Mouse (Mus musculus) neutrophil, adult 5-6 weeks (primary cell): ENCODE measurements around the gene Dnlz. TPM values are rescaled to one million over a fixed set of nuclear protein-coding genes. Genes with fewer than 3 reads are reported as not detected.
A peak's percentile ranks its signal among the peaks of the same experiment; 100 is the strongest.

ENCODE experiments used
- ATAC-seq: fragments of 151-379, 151-347 bp; 2 replicates; pipeline ENCODE4 v1.8.0; 2017; ENCODE audit warnings: mild to moderate bottlenecking, moderate TSS enrichment; ENCODE audit not compliant: insufficient number of reproducible peaks, poor library complexity, low FRiP score, severe bottlenecking; ENCODE audit errors: extremely low read depth
- total RNA-seq: library from RNA; stranded (forward); fragments of 200-1000 nt; gene quantifications from 2 replicates; pipeline ENCODE4 v1.2.3, GENCODE M21; 2017

The Dnlz gene
- total RNA-seq, 1 experiment from 2014 or later = 6.2 TPM

- no peak for ATAC-seq
Measured at GRCm38 (mm10) chr2:26306702-26307101, 45.2 kb downstream of the Dnlz start.

- ATAC-seq = no peak
Measured at GRCm38 (mm10) chr2:26305555-26305954, 46.4 kb downstream of the Dnlz start.

- no peak for ATAC-seq
Measured at GRCm38 (mm10) chr2:26304711-26305110, 47.2 kb downstream of the Dnlz start.

- ATAC-seq = no peak
Measured at GRCm38 (mm10) chr2:26302005-26302503, 49.9 kb downstream of the Dnlz start.

DNA sequence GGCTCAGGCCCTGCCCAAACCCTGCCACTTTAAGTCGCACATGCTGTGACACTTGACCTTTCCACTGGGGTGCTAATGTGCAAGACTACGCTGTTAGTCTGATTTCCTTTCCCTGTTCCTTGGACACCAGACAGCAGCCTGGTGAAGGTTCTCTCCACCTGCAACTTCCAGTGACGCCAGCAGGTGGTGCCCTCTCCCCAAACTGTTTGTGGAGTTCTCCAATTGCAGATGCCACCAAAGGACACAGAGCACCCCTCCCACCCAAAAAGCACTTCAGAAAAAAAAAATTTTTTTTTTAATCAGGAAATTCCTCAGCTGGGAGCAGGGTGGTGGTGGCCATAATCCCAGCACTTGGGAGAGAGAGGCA is 51.1 kb downstream of the Dnlz start:
- peak; percentile 57 for ATAC-seq

DNA sequence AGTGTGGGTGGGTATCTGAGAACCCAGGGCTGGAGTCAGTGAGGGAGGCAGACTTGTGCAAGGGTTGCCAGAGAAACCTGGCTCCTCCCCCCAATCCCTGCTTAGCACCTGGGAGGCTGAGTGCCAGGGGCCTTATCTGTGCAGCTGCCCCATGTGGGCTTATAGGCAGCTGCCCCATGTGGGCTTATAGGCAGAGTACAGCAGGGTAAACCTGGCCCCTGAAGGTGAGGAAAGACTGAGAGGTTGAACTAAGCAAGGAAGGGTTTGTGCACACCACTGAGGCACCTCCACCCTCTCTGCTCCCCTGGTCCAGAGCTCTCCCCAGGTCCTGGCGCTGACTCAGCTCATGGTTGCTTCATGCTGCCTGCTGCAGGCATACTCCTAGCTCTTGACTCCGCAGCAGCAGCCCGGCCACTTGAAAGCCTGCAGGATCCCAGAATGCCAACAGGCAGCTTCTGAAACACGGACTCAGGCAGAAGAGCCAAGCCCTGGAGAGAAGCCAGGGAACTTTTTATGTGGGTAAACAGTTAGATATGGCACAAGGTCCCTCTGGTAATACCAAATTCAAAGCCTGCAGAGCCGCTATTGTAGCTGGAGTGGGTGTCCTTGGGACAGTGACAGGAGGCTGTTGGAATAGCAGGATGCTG is 51.6 kb downstream of the Dnlz start:
- ATAC-seq = no peak

- ATAC-seq = no peak
Measured at GRCm38 (mm10) chr2:26299336-26299735, 52.6 kb downstream of the Dnlz start.

DNA sequence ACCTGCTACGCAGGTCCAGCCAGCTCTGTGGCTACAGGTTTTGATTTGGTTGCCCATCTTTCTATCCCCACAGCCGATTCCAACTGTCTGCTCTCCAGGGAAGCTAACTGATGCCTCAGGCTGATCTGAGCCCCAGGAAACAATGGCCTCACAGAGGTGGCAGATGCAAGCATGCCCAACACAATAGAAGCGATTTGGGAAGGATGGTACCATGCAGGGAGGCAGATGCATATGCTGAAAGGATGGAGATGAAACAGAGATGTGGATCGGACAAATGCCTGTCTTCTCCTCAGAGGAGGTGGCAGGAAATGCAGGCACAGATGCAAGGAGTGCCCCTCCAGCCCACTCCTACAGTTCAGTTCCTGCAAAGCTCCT is 53.1 kb downstream of the Dnlz start:
- ATAC-seq = no peak

- ATAC-seq = no peak
Measured at GRCm38 (mm10) chr2:26298208-26298855, 53.6 kb downstream of the Dnlz start.

Other genes with a start within 250 kb of the Dnlz start
- gene Nacc2, start 228.9 kb downstream of the Dnlz start, total RNA-seq = 1.7 TPM in 2 replicates
- not detected in 2 replicates for gene Lhx3, start 143.8 kb downstream of the Dnlz start, total RNA-seq
- gene Qsox2, start 114.6 kb downstream of the Dnlz start, total RNA-seq = 2.9 and 3.8 TPM in 2 replicates
- gene Ccdc187, start 57.6 kb downstream of the Dnlz start, total RNA-seq = 0.12 TPM in 1 of 2 replicates, not detected in the other
- gene Gpsm1, start 36.6 kb downstream of the Dnlz start, total RNA-seq = 20.7 and 22.0 TPM in 2 replicates
- 118 and 130 TPM in 2 replicates for gene Card9, start 8.8 kb upstream of the Dnlz start, total RNA-seq
- 58.9 and 67.2 TPM in 2 replicates for gene Snapc4, start 28.5 kb upstream of the Dnlz start, total RNA-seq
- gene Entr1, start 37.2 kb upstream of the Dnlz start, total RNA-seq = 139 and 145 TPM in 2 replicates
- 52.1 and 65.4 TPM in 2 replicates for gene Pmpca, start 37.2 kb upstream of the Dnlz start, total RNA-seq
- 17.1 and 18.5 TPM in 2 replicates for gene Inpp5e, start 57.1 kb upstream of the Dnlz start, total RNA-seq
- gene Sec16a, start 93.1 kb upstream of the Dnlz start, total RNA-seq = 62.1 and 65.5 TPM in 2 replicates
- gene Notch1, start 164.6 kb upstream of the Dnlz start, total RNA-seq = 46.5 and 48.8 TPM in 2 replicates
- 0.58 TPM in 1 of 2 replicates, not detected in the other for gene Egfl7, start 227.9 kb upstream of the Dnlz start, total RNA-seq
- not detected in 2 replicates for gene Gm20532, start 234.5 kb upstream of the Dnlz start, total RNA-seq